Mouse (Mus musculus) heart, postnatal 0 days (tissue): ENCODE results near the gene March5. TPM values are rescaled to one million over a fixed set of nuclear protein-coding genes. Genes with fewer than 3 reads are reported as not detected.

ENCODE experiments used
- ATAC-seq: fragments of 200-750 bp; cut with Nextera tagmentation; 2 replicates; pipeline ENCODE4 v1.8.0; 2017; ENCODE audit warnings: low read depth, moderate number of reproducible peaks, moderate library complexity; ENCODE audit not compliant: insufficient read depth
- DNase-seq: peaks from one replicate; pipeline ENCODE4 v3.0.0-alpha.2; 2016; ENCODE audit warnings: low spot score
- H3K27ac ChIP-seq: fragments of 300-500 bp; sonication (generic); 2 replicates; pipeline ENCODE4 v1.5.1; 2014; ENCODE audit warnings: low read depth, mild to moderate bottlenecking
- H3K27me3 ChIP-seq: fragments of 300-500 bp; sonication (generic); 2 replicates; pipeline ENCODE4 v1.6.1; 2014; ENCODE audit warnings: low read length, mixed read lengths; ENCODE audit not compliant: control insufficient read depth, insufficient read depth
- H3K36me3 ChIP-seq: fragments of 300-500 bp; sonication (generic); replicated peaks from 2 replicates; pipeline ENCODE4 v1.6.1; 2014; ENCODE audit warnings: low read length, mixed read lengths; ENCODE audit not compliant: control insufficient read depth, insufficient read depth
- H3K4me1 ChIP-seq: fragments of 300-500 bp; sonication (generic); 2 replicates; pipeline ENCODE4 v1.6.1; 2014; ENCODE audit warnings: antibody characterized with exemption; ENCODE audit not compliant: control insufficient read depth, insufficient read depth
- H3K4me2 ChIP-seq: fragments of 300-500 bp; sonication (generic); 2 replicates; pipeline ENCODE4 v1.6.1; 2014; ENCODE audit warnings: low read depth, mild to moderate bottlenecking, low read length, moderate library complexity
- H3K4me3 ChIP-seq: fragments of 300-500 bp; sonication (generic); 2 replicates; pipeline ENCODE4 v1.5.1; 2014; ENCODE audit warnings: low read depth, low read length
- H3K9ac ChIP-seq: fragments of 300-500 bp; sonication (generic); replicated peaks from 2 replicates; pipeline ENCODE4 v1.6.1; 2014; ENCODE audit warnings: low read depth, low read length, mixed read lengths
- H3K9me3 ChIP-seq: fragments of 300-500 bp; sonication (generic); replicated peaks from 2 replicates; pipeline ENCODE4 v1.6.1; 2016; ENCODE audit warnings: low read length; ENCODE audit not compliant: control insufficient read depth
- CTCF ChIP-seq: IDR thresholded peaks from 2 replicates; pipeline ENCODE4 v1.5.1; 2016; ENCODE audit warnings: antibody characterized with exemption, control low read depth, low read depth
- EP300 ChIP-seq: IDR thresholded peaks from 2 replicates; pipeline ENCODE4 v1.6.1; 2016; ENCODE audit warnings: antibody characterized with exemption, low read depth
- WGBS: fragments of 180-500 bp; shearing (Covaris S2); extraction: QIAGEN DNeasy Blood & Tissue Kit; methylation state at CpG from one replicate; pipeline ENCODE4 v1.1.7; 2014; 5-methylcytosine and 5-hydroxymethylcytosine counted together
- polyA plus RNA-seq: library from polyadenylated mRNA; unstranded; fragments of >200 nt; fragmentation: Nextera tagmentation; extraction: Ambion mirVana; gene quantifications from 2 replicates; pipeline ENCODE4 v1.2.1, GENCODE M21; 2015
- total RNA-seq: library from RNA; depleted of rRNA; stranded (reverse); fragments of >200 nt; gene quantifications from 2 replicates; pipeline ENCODE4 v1.2.3, GENCODE M21; 2014; ENCODE audit warnings: low replicate concordance; rRNA removed

Gene March5
- 72.7 and 80.9 TPM in 2 replicates for total RNA-seq
- 82.5 and 84.3 TPM in 2 replicates for polyA plus RNA-seq

DNA sequence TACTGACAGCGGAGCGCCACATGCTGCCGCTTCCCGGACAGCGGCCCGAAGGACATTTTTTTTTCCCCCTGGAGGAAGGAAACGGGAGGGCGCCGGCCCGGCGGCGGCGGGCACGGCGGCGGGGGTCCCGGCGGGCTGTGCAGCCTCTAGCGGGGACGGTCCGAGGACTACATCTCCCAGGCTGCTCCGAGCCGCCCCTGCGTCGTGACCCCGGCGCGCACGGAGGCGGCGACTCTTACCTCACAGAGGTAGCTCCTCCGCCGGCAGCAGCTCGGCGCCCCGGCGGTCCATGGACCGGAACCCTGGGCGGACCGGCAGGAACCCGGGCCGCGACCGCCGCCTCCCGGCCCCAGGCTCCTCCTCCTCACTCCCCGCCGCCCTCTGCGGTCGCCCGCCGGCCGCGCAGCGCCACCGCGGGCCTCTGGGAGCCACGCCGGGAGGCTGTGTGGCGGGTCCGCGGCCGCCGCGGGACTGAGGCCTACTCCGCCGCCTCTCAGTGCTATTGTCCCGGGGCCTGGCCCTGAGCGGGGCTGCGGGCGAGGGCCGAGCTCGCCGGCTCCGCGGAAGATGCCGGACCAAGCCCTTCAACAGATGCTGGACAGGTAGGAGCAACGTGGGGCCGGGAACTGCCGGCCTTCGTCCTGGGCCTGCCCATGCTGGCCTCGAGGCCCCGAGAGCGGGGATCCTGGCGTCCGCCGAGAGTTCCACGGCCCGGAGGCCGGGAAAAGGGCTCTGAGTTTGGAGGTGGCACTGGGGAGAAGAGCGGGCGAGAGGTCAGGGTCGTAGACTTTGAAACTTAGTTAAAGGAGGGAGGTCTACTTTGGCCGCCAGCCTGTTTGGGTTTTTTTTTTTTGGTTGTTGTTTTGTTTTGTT lies at the start of gene March5:
Gene March5, plus strand, starts transcription at position 241 of the 873 bp plus-strand sequence.
- peak; percentile 10; the same call in 1 of the 2 replicates for TF ChIP-seq CTCF
- no peak for TF ChIP-seq EP300
- Histone ChIP-seq H3K4me1 (peaks cover 13% of the 10 kb centered on the region), H3K27ac (peak within 1 kb of the TSS; percentile 96), H3K4me3 (peak within 1 kb of the TSS; percentile 98), H3K4me2 (peak within 1 kb of the TSS; percentile 86), H3K9ac (peak within 1 kb of the TSS; percentile 99), H3K27me3 (no peaks in the 10 kb centered on the region), H3K9me3 (no peaks in the 10 kb centered on the region), H3K36me3 (peaks cover 22% of the 10 kb centered on the region)
- WGBS = under 1% methylated on average over 73 of the region's 94 CpGs
- ATAC-seq (peak; percentile 96), DNase-seq (peak; percentile 72)

DNA sequence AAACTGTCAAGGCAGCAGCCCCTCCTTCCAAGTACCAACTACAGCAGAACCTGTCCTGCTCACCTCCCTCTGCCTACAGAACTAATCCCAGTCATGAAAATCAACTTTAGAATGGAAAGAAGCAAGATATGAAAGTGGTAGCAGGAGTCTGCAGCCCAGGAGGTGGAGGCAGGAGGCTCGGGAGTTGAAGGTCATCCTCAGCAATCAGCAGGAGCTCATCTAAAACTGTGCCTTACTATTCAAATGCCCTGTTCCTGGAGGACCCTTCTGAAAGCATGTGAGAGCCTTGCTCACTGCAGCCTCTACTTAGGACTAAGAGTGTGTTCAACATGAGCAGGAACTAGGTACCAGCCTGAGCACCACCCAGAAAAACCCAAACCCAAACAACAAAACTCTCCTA lies 35.2 kb upstream of the March5 start:
- no peak for ATAC-seq
- Histone ChIP-seq H3K27me3 (no peaks in the 10 kb centered on the region), H3K9ac (peak overlapping the region; percentile 89), H3K27ac (peak overlapping the region; percentile 96), H3K4me1 (0 out of 2 replicates have a peak, but pooled peaks cover 4% of the 10 kb centered on the region), H3K4me3 (peak overlapping the region; percentile 69), H3K9me3 (no peaks in the 10 kb centered on the region), H3K4me2 (peak overlapping the region; percentile 80), H3K36me3 (peaks cover 3% of the 10 kb centered on the region; the same call in 1 of the 2 replicates)
- no peak for TF ChIP-seq CTCF
- TF ChIP-seq EP300 = no peak
- peak; percentile 23 for DNase-seq
- 16% methylated on average over 1 of the region's 1 CpGs for WGBS

DNA sequence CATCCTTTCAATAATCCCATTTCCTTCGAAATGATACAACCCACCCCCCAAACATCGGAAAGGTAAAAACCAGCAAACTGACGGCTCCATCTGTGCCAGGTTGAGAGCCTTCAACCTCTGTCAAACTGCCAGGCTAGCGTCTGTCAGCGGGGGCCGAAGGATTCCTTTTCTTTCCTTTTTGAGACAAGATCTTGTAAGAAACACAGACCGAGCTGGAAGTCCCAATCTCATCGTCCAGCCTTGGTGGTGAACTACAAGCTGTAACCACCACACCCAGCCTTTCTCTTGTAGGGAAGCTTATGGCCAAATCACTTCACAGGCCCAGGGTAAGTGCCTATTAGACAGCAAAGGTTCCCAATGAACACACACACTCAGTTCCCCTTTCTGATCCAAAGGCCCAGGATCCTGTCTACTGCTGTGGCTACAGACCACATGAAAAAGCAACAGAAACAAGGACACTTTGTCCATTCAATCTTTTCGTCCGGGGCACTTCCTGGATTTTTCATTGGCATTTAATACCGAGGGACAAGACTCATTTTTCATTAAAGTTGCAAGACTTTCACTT lies 34.7 kb upstream of the March5 start:
- Histone ChIP-seq H3K36me3 (peaks cover 3% of the 10 kb centered on the region; the same call in 1 of the 2 replicates), H3K4me3 (peak overlapping the region; percentile 69), H3K27me3 (no peaks in the 10 kb centered on the region), H3K9me3 (no peaks in the 10 kb centered on the region), H3K4me2 (peak overlapping the region; percentile 80), H3K27ac (peak overlapping the region; percentile 96), H3K9ac (peak overlapping the region; percentile 89), H3K4me1 (0 out of 2 replicates have a peak, but pooled peaks cover 4% of the 10 kb centered on the region)
- no peak for TF ChIP-seq CTCF
- no peak for TF ChIP-seq EP300
- DNase-seq = no peak
- ATAC-seq = no peak
- 37% methylated on average over 11 of the region's 11 CpGs for WGBS

DNA sequence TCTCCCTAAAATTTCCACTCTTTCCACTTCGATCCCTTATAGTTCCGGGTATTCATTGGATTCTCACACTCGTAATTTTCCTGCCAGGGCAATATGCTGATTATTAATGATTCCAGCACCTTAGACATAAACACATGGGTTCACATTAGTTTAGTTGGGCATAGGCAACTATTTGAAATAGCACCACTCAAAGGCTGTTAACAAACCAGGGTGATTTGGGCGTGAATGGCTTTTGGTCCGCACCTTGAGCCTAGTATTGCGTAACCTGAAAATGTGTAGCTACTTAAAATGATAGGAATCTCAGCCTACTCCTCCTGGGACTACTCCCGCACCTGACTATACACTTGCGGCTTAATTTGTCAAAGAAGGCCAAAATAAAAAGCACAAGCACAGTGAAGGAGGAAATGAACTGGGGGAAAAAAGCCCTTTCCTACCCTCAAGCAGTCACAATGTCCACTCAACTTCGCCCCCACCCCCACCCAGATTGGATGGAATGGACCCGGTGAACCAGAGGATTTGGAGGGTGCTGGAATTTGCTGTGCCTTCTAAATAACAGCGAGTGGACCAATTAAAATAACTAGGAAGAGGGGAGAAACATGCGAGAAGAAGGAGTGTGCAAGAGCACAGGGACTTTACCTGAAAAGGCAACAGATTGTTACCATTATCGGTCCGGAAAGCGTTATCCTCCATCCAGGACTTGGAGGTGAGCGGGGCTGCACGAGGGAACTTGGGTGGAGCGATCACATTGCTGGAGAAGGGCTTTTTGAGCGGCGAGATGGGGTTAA lies 33.8 kb upstream of the March5 start:
- H3K4me3 ChIP-seq = peak overlapping the region; percentile 69
- no peaks in the 10 kb centered on the region for H3K27me3 ChIP-seq
- H3K4me1 ChIP-seq = 0 out of 2 replicates have a peak, but pooled peaks cover 4% of the 10 kb centered on the region
- no peak for ATAC-seq
- H3K36me3 ChIP-seq = no peaks in the 10 kb centered on the region; the same call in 1 of the 2 replicates
- DNase-seq = peak; percentile 40
- peak overlapping the region; percentile 80 for H3K4me2 ChIP-seq
- H3K27ac ChIP-seq = peak overlapping the region; percentile 96
- H3K9me3 ChIP-seq = no peaks in the 10 kb centered on the region
- H3K9ac ChIP-seq = peak overlapping the region; percentile 89
- TF ChIP-seq CTCF (no peak), EP300 (0 out of 2 replicates have a peak, but pooled peaks have one; percentile 36)
- WGBS = 21% methylated on average over 20 of the region's 20 CpGs
